Mouse (Mus musculus): ENCODE data around the gene Pkp3. TPM values are rescaled to one million over a fixed set of nuclear protein-coding genes. Genes with fewer than 3 reads are reported as not detected.

The Pkp3 gene
- polyA plus RNA-seq, 1 experiment from 2014 or later = 1.8 TPM

GRCm38 (mm10) chr7:141046931-141047580 is 31.0 kb upstream of the Pkp3 start:
- no peak for ATAC-seq (ENCODE audit: low FRiP score, low read depth)
- WGBS = 72% methylated on average over 6 of the region's 6 CpGs
- H3K27ac ChIP-seq (replicated peaks) = no peak overlapping the region

GRCm38 (mm10) chr7:141047581-141048225 is 30.3 kb upstream of the Pkp3 start:
- Histone ChIP-seq H3K9ac (replicated peaks) (peak overlapping the region; percentile 43; the same call in 1 of the 2 replicates), H3K27ac (replicated peaks) (no peak overlapping the region), H3K4me3 (peak overlapping the region; percentile 36), H3K4me1 (peaks cover 13% of the 10 kb centered on the region), H3K27me3 (0 out of 2 replicates have a peak, but pooled peaks cover 5% of the 10 kb centered on the region), H3K9me3 (no peaks in the 10 kb centered on the region), H3K4me2 (replicated peaks) (peak overlapping the region; percentile 73), H3K36me3 (no peaks in the 10 kb centered on the region)
- peak; percentile 78 for ATAC-seq (ENCODE audit: low FRiP score, low read depth)
- 5% methylated on average over 15 of the region's 19 CpGs for WGBS

More at GRCm38 (mm10) chr7:141046931-141047580, 31.0 kb upstream of the Pkp3 start:
- 0 out of 2 replicates have a peak overlapping the region, but pooled peaks have one; percentile 73 for H3K4me2 ChIP-seq (replicated peaks)
- H3K36me3 ChIP-seq = no peaks in the 10 kb centered on the region
- H3K9ac ChIP-seq (replicated peaks) = no peak overlapping the region
- peaks cover 13% of the 10 kb centered on the region for H3K4me1 ChIP-seq
- H3K27me3 ChIP-seq = 0 out of 2 replicates have a peak, but pooled peaks cover 5% of the 10 kb centered on the region
- H3K9me3 ChIP-seq = no peaks in the 10 kb centered on the region
- H3K4me3 ChIP-seq = no peak overlapping the region

- Histone ChIP-seq H3K9me3 (no peaks in the 10 kb centered on the region), H3K4me3 (peak overlapping the region; percentile 36), H3K27me3 (0 out of 2 replicates have a peak, but pooled peaks cover 5% of the 10 kb centered on the region), H3K4me2 (replicated peaks) (peak overlapping the region; percentile 73), H3K27ac (replicated peaks) (no peak overlapping the region), H3K4me1 (peaks cover 13% of the 10 kb centered on the region), H3K36me3 (no peaks in the 10 kb centered on the region), H3K9ac (replicated peaks) (peak overlapping the region; percentile 43; the same call in 1 of the 2 replicates)
- peak; percentile 88 for ATAC-seq (ENCODE audit: low FRiP score, low read depth)
- 12% methylated on average over 21 of the region's 21 CpGs for WGBS
These were observed 29.5 kb upstream of the Pkp3 start for GRCm38 (mm10) chr7:141048226-141049218.

GRCm38 (mm10) chr7:141049326-141049725 is 28.7 kb upstream of the Pkp3 start:
- Histone ChIP-seq H3K36me3 (no peaks in the 10 kb centered on the region), H3K4me1 (peaks cover 13% of the 10 kb centered on the region), H3K27ac (replicated peaks) (no peak overlapping the region), H3K4me2 (replicated peaks) (no peak overlapping the region), H3K27me3 (0 out of 2 replicates have a peak, but pooled peaks cover 5% of the 10 kb centered on the region), H3K4me3 (no peak overlapping the region), H3K9ac (replicated peaks) (no peak overlapping the region), H3K9me3 (no peaks in the 10 kb centered on the region)
- WGBS = 91% methylated on average over 2 of the region's 2 CpGs
- ATAC-seq (ENCODE audit: low FRiP score, low read depth) = no peak

GRCm38 (mm10) chr7:141051060-141051685 is 26.8 kb upstream of the Pkp3 start:
- WGBS = 74% methylated on average over 17 of the region's 17 CpGs
- no peak overlapping the region for H3K27ac ChIP-seq (replicated peaks)

GRCm38 (mm10) chr7:141052016-141052415 is 26.0 kb upstream of the Pkp3 start:
- no peak overlapping the region for H3K9ac ChIP-seq (replicated peaks)
- 0 out of 2 replicates have a peak, but pooled peaks cover 5% of the 10 kb centered on the region for H3K27me3 ChIP-seq
- no peak for ATAC-seq (ENCODE audit: low FRiP score, low read depth)
- peaks cover 3% of the 10 kb centered on the region; the same call in 1 of the 2 replicates for H3K36me3 ChIP-seq
- H3K4me2 ChIP-seq (replicated peaks) = no peak overlapping the region
- no peak overlapping the region for H3K27ac ChIP-seq (replicated peaks)
- 92% methylated on average over 4 of the region's 4 CpGs for WGBS
- H3K4me3 ChIP-seq = no peak overlapping the region
- H3K9me3 ChIP-seq = no peaks in the 10 kb centered on the region; the same call in 1 of the 2 replicates
- H3K4me1 ChIP-seq = peaks cover 13% of the 10 kb centered on the region

More at GRCm38 (mm10) chr7:141051060-141051685, 26.8 kb upstream of the Pkp3 start:
- H3K36me3 ChIP-seq = peaks cover 3% of the 10 kb centered on the region; the same call in 1 of the 2 replicates
- no peak for ATAC-seq (ENCODE audit: low FRiP score, low read depth)
- no peak overlapping the region for H3K9ac ChIP-seq (replicated peaks)
- no peaks in the 10 kb centered on the region; the same call in 1 of the 2 replicates for H3K9me3 ChIP-seq
- 0 out of 2 replicates have a peak, but pooled peaks cover 5% of the 10 kb centered on the region for H3K27me3 ChIP-seq
- peaks cover 13% of the 10 kb centered on the region for H3K4me1 ChIP-seq
- no peak overlapping the region for H3K4me2 ChIP-seq (replicated peaks)
- no peak overlapping the region for H3K4me3 ChIP-seq

- 89% methylated on average over 2 of the region's 2 CpGs for WGBS
These were observed 25.6 kb upstream of the Pkp3 start for GRCm38 (mm10) chr7:141052421-141052820.

GRCm38 (mm10) chr7:141055785-141056184 is 22.2 kb upstream of the Pkp3 start:
- H3K9me3 ChIP-seq = no peaks in the 10 kb centered on the region; the same call in 1 of the 2 replicates
- WGBS = 87% methylated on average over 4 of the region's 4 CpGs
- peaks cover 3% of the 10 kb centered on the region; the same call in 1 of the 2 replicates for H3K36me3 ChIP-seq
- H3K27ac ChIP-seq (replicated peaks) = no peak overlapping the region
- H3K9ac ChIP-seq (replicated peaks) = no peak overlapping the region
- no peak overlapping the region for H3K4me2 ChIP-seq (replicated peaks)
- H3K27me3 ChIP-seq = no peaks in the 10 kb centered on the region
- H3K4me1 ChIP-seq = peaks cover 5% of the 10 kb centered on the region; the same call in 1 of the 2 replicates
- no peak overlapping the region for H3K4me3 ChIP-seq
- no peak for ATAC-seq (ENCODE audit: low FRiP score, low read depth)

More at GRCm38 (mm10) chr7:141052421-141052820, 25.6 kb upstream of the Pkp3 start:
- Histone ChIP-seq H3K27me3 (0 out of 2 replicates have a peak, but pooled peaks cover 2% of the 10 kb centered on the region), H3K27ac (replicated peaks) (no peak overlapping the region), H3K9ac (replicated peaks) (no peak overlapping the region), H3K4me1 (peaks cover 10% of the 10 kb centered on the region), H3K4me3 (no peak overlapping the region), H3K4me2 (replicated peaks) (no peak overlapping the region), H3K36me3 (peaks cover 3% of the 10 kb centered on the region; the same call in 1 of the 2 replicates), H3K9me3 (no peaks in the 10 kb centered on the region; the same call in 1 of the 2 replicates)
- no peak for ATAC-seq (ENCODE audit: low FRiP score, low read depth)

GRCm38 (mm10) chr7:141056976-141057375 is 21.0 kb upstream of the Pkp3 start:
- Histone ChIP-seq H3K36me3 (peaks cover 3% of the 10 kb centered on the region; the same call in 1 of the 2 replicates), H3K4me1 (peaks cover 10% of the 10 kb centered on the region), H3K9me3 (no peaks in the 10 kb centered on the region; the same call in 1 of the 2 replicates), H3K9ac (replicated peaks) (no peak overlapping the region), H3K27me3 (no peaks in the 10 kb centered on the region), H3K4me2 (replicated peaks) (no peak overlapping the region), H3K4me3 (no peak overlapping the region), H3K27ac (replicated peaks) (no peak overlapping the region)
- WGBS = 95% methylated on average over 6 of the region's 6 CpGs
- ATAC-seq (ENCODE audit: low FRiP score, low read depth) = no peak

- H3K9ac ChIP-seq (replicated peaks) = no peak overlapping the region
- peaks cover 16% of the 10 kb centered on the region for H3K4me1 ChIP-seq
- H3K4me3 ChIP-seq = no peak overlapping the region
- no peaks in the 10 kb centered on the region for H3K27me3 ChIP-seq
- ATAC-seq (ENCODE audit: low FRiP score, low read depth) = no peak
- 94% methylated on average over 1 of the region's 1 CpGs for WGBS
- no peak overlapping the region for H3K27ac ChIP-seq (replicated peaks)
- H3K9me3 ChIP-seq = no peaks in the 10 kb centered on the region; the same call in 1 of the 2 replicates
- H3K4me2 ChIP-seq (replicated peaks) = no peak overlapping the region
- peaks cover 3% of the 10 kb centered on the region for H3K36me3 ChIP-seq
These were observed 20.5 kb upstream of the Pkp3 start for GRCm38 (mm10) chr7:141057541-141057940.
